ENCODE assay signal across 8 mouse cellular contexts in the genomic region with DNA sequence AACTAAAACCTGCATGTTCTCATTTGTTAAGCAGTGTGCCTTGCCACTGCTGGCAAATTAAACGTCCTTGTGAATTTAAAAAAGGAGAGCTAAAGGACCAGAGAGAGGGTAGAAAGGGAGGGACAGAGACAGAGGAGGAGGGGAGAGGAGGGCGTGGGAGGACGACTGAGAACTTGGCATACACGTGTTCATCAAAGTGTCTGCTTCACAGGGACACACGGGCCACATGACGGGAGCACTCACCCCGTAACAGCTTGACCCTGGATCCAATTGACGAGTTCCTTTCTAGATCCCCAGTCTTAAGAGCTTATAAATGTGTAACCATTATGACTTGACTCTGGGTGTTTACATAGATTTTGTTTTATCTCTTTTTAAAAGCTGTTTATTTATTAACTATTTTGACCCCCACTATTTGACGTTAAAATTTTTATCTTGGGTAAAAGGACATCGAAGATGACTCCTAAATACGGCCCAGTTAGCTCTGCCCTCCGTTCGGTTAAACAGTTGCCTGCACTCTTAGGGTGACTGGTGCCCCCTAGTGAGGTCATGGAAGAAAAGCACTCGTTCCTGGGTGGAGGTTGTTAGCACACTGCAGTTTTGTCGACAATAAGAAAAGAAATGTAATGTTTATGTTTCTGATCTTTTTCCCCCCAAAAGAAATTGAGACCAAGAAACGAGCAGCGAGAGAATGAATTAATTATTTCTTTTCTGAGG.
DNase-seq lines count a peak whose midpoint lies in the region; ATAC-seq and TF ChIP-seq lines count a peak whose summit lies in the region.

No protein-coding gene starts in this region.

- H3K36me3 ChIP-seq in heart, adult 2 months (ENCODE audit: control insufficient read depth, insufficient read depth, low read length): no peaks in the 10 kb centered on the region
- H3K36me3 ChIP-seq in forebrain, embryonic 12.5 days (replicated peaks): peaks cover 24% of the 10 kb centered on the region; the same call in 1 of the 2 replicates
- H3K36me3 ChIP-seq in kidney, postnatal 0 days (ENCODE audit: insufficient read depth, low read length): peaks cover 11% of the 10 kb centered on the region
- peaks cover 6% of the 10 kb centered on the region; the same call in 1 of the 2 replicates for H3K36me3 ChIP-seq in midbrain, embryonic 13.5 days

- H3K4me1 ChIP-seq in heart, adult 2 months (ENCODE audit: control insufficient read depth, insufficient read depth, low read length): no peaks in the 10 kb centered on the region
- no peaks in the 10 kb centered on the region for H3K4me1 ChIP-seq in bone marrow macrophage, adult 2 months (ENCODE audit: control insufficient read depth, insufficient read depth, low read length)
- H3K4me1 ChIP-seq in forebrain, embryonic 12.5 days: peaks cover 2% of the 10 kb centered on the region
- H3K4me1 ChIP-seq in kidney, postnatal 0 days (replicated peaks; ENCODE audit: insufficient read depth, low read length): no peaks in the 10 kb centered on the region
- H3K4me1 ChIP-seq in midbrain, embryonic 13.5 days (replicated peaks): peaks cover under 1% of the 10 kb centered on the region

- no peaks in the 10 kb centered on the region for H3K27me3 ChIP-seq in heart, adult 2 months (ENCODE audit: control insufficient read depth, insufficient read depth, low read length)
- H3K27me3 ChIP-seq in forebrain, embryonic 12.5 days: no peaks in the 10 kb centered on the region
- no peaks in the 10 kb centered on the region for H3K27me3 ChIP-seq in kidney, postnatal 0 days (ENCODE audit: insufficient read depth, low read length)
- H3K27me3 ChIP-seq in midbrain, embryonic 13.5 days: no peaks in the 10 kb centered on the region

- no peak overlapping the region for H3K4me2 ChIP-seq in forebrain, embryonic 12.5 days
- H3K4me2 ChIP-seq in kidney, postnatal 0 days (ENCODE audit: low read length): no peak overlapping the region
- H3K4me2 ChIP-seq in midbrain, embryonic 13.5 days (replicated peaks): no peak overlapping the region

- peak; percentile 73; the same call in 1 of the 2 replicates for ATAC-seq in forebrain, embryonic 12.5 days (ENCODE audit: low FRiP score)
- peak; percentile 41; the same call in 1 of the 2 replicates for ATAC-seq in kidney, postnatal 0 days (replicated peaks; ENCODE audit: low FRiP score, low read depth)
- ATAC-seq in midbrain, embryonic 13.5 days: peak; percentile 77

- intact Hi-C loops in heart, adult 2 months (cut with DNase I): loop anchor here (2.0 to 5.0 kb wide), 5 partner anchors 72 to 368 kb away; partner anchors contain the start of gene Pgm2

- H3K79me2 ChIP-seq in heart, adult 2 months (replicated peaks; ENCODE audit: control insufficient read depth, insufficient read depth, low read length): no peaks in the 10 kb centered on the region

- WGBS in heart, adult 2 months: 36% methylated on average over 17 of the region's 17 CpGs
- WGBS in forebrain, embryonic 12.5 days: 30% methylated on average over 17 of the region's 17 CpGs
- WGBS in kidney, postnatal 0 days: 27% methylated on average over 17 of the region's 17 CpGs
- 32% methylated on average over 17 of the region's 17 CpGs for WGBS in midbrain, embryonic 13.5 days

- H3K9ac ChIP-seq in heart, adult 2 months (ENCODE audit: low read depth, low read length): no peak overlapping the region
- H3K9ac ChIP-seq in forebrain, embryonic 12.5 days: no peak overlapping the region
- no peak overlapping the region for H3K9ac ChIP-seq in kidney, postnatal 0 days (ENCODE audit: low read depth, low read length)
- H3K9ac ChIP-seq in midbrain, embryonic 13.5 days (replicated peaks): no peak overlapping the region

- TF ChIP-seq EP300 in heart, adult 2 months (IDR thresholded peaks at IDR 0.05; ENCODE audit: insufficient read depth, low read depth, low read length): peak; percentile 48; the same call in 1 of the 2 replicates

- no peak for TF ChIP-seq POLR2A in heart, adult 2 months (IDR thresholded peaks at IDR 0.05; ENCODE audit: insufficient read depth, low read depth, low read length)
- no peak for TF ChIP-seq POLR2A in bone marrow macrophage, adult 2 months (IDR thresholded peaks at IDR 0.05; ENCODE audit: borderline replicate concordance, low read depth, low read length)

- no peak overlapping the region for H3K4me3 ChIP-seq in heart, adult 2 months
- no peak overlapping the region for H3K4me3 ChIP-seq in bone marrow macrophage, adult 2 months (ENCODE audit: insufficient read depth, low read length)
- H3K4me3 ChIP-seq in forebrain, embryonic 12.5 days (replicated peaks): no peak overlapping the region
- H3K4me3 ChIP-seq in kidney, postnatal 0 days (replicated peaks; ENCODE audit: low read depth, low read length): no peak overlapping the region
- no peak overlapping the region for H3K4me3 ChIP-seq in midbrain, embryonic 13.5 days (replicated peaks)

- H3K27ac ChIP-seq in heart, adult 2 months: no peak overlapping the region
- H3K27ac ChIP-seq in bone marrow macrophage, adult 2 months (ENCODE audit: insufficient read depth, low read depth, low read length): no peak overlapping the region
- H3K27ac ChIP-seq in forebrain, embryonic 12.5 days: no peak overlapping the region
- H3K27ac ChIP-seq in kidney, postnatal 0 days: no peak overlapping the region
- H3K27ac ChIP-seq in midbrain, embryonic 13.5 days: no peak overlapping the region

- no peaks in the 10 kb centered on the region for H3K9me3 ChIP-seq in forebrain, embryonic 12.5 days
- no peaks in the 10 kb centered on the region for H3K9me3 ChIP-seq in kidney, postnatal 0 days (replicated peaks; ENCODE audit: low read length)
- H3K9me3 ChIP-seq in midbrain, embryonic 13.5 days: no peaks in the 10 kb centered on the region

- DNase-seq in heart, adult 2 months: peak in 1 of 2 experiments; percentile 37
- no peak for DNase-seq in heart, adult 11 months
- peak; percentile 50 for DNase-seq in CD4-positive helper T cell, adult 2 months (ENCODE audit: low read depth, low spot score)
- DNase-seq in kidney, postnatal 0 days (ENCODE audit: low spot score): peak; percentile 86
- no peak for DNase-seq in Muller cell, postnatal 12 days (ENCODE audit: inconsistent ontology term)

- peak; percentile 88 for TF ChIP-seq CTCF in heart, adult 2 months (IDR thresholded peaks at IDR 0.05)
- TF ChIP-seq CTCF in bone marrow macrophage, adult 2 months (IDR thresholded peaks at IDR 0.05; ENCODE audit: low read depth, low read length): peak; percentile 62; the same call in 1 of the 2 replicates
- TF ChIP-seq CTCF in kidney, postnatal 0 days (IDR thresholded peaks at IDR 0.05; ENCODE audit: low read depth): peak; percentile 87

Comparison
In these comparisons a context has a peak if more than half of its experiments do, and no peak if none do; other contexts are left out.
1. DNase-seq: peak in CD4-positive helper T cell, adult 2 months (single experiment) and kidney, postnatal 0 days (single experiment); none in heart, adult 11 months (single experiment) and Muller cell, postnatal 12 days (single experiment).
2. Peak in every context shown above with its lines, with median percentiles within 50 percentile points of each other: CTCF ChIP-seq and ATAC-seq.